Mouse (Mus musculus) embryo, embryonic 11 days (tissue): Measurements from ENCODE around the gene Hectd1.

Source experiments
- DNase-seq: peaks from one replicate; pipeline ENCODE4 v3.0.0-alpha.2; 2015

The Hectd1 gene

GRCm38 (mm10) chr12:51829290-51830076, at the start of gene Hectd1:
Gene Hectd1, minus strand, starts transcription at chr12:51829536.
- DNase-seq, result peak; percentile 94

GRCm38 (mm10) chr12:51871446-51872144, 42.3 kb upstream of the Hectd1 start:
- DNase-seq, result no peak

- no peak for DNase-seq
Observed at GRCm38 (mm10) chr12:51869511-51869910, 40.2 kb upstream of the Hectd1 start.

GRCm38 (mm10) chr12:51867076-51867475, 37.7 kb upstream of the Hectd1 start:
- no peak for DNase-seq

- DNase-seq, result no peak
Observed at GRCm38 (mm10) chr12:51866226-51866910, 37.0 kb upstream of the Hectd1 start.

GRCm38 (mm10) chr12:51865790-51866179, 36.4 kb upstream of the Hectd1 start:
- DNase-seq, result peak; percentile 50

- no peak for DNase-seq
Observed at GRCm38 (mm10) chr12:51865061-51865789, 35.9 kb upstream of the Hectd1 start.

- DNase-seq, result no peak
Observed at GRCm38 (mm10) chr12:51863116-51864002, 34.0 kb upstream of the Hectd1 start.

- DNase-seq, result no peak
Observed at GRCm38 (mm10) chr12:51858134-51859028, 29.0 kb upstream of the Hectd1 start.

GRCm38 (mm10) chr12:51856768-51857295, 27.5 kb upstream of the Hectd1 start:
- DNase-seq, result no peak

GRCm38 (mm10) chr12:51855872-51856271, 26.5 kb upstream of the Hectd1 start:
- DNase-seq, result no peak

GRCm38 (mm10) chr12:51855453-51855852, 26.1 kb upstream of the Hectd1 start:
- no peak for DNase-seq

- no peak for DNase-seq
Observed at GRCm38 (mm10) chr12:51851617-51852016, 22.3 kb upstream of the Hectd1 start.

GRCm38 (mm10) chr12:51851155-51851554, 21.8 kb upstream of the Hectd1 start:
- no peak for DNase-seq

GRCm38 (mm10) chr12:51850339-51850738, 21.0 kb upstream of the Hectd1 start:
- DNase-seq, result no peak

- no peak for DNase-seq
Observed at GRCm38 (mm10) chr12:51849902-51850301, 20.6 kb upstream of the Hectd1 start.

GRCm38 (mm10) chr12:51847953-51848680, 18.8 kb upstream of the Hectd1 start:
- DNase-seq, result no peak

GRCm38 (mm10) chr12:51845261-51845660, 15.9 kb upstream of the Hectd1 start:
- DNase-seq, result no peak

- DNase-seq, result peak; percentile 90
Observed at GRCm38 (mm10) chr12:51844771-51845256, 15.5 kb upstream of the Hectd1 start.
